Mouse (Mus musculus) embryonic facial prominence, embryonic 14.5 days (tissue): ENCODE data around the gene Plekhm1. TPM values are rescaled to one million over a fixed set of nuclear protein-coding genes. Genes with fewer than 3 reads are reported as not detected.
"Not testable (repeated sequence)": the region's sequence is repeated elsewhere in the genome, so short reads cannot be mapped to it uniquely, and the experiment has no call there.

Experiments used
- ATAC-seq: fragments of 200-750 bp; cut with Nextera tagmentation; 2 replicates; pipeline ENCODE4 v1.8.0; 2017; ENCODE audit warnings: low read depth, moderate number of reproducible peaks, moderate TSS enrichment
- DNase-seq: peaks from one replicate; pipeline ENCODE4 v3.0.0-alpha.2; 2015; ENCODE audit warnings: low spot score
- H3K27ac ChIP-seq: fragments of 300-500 bp; sonication (generic); replicated peaks from 2 replicates; pipeline ENCODE4 v1.5.1; 2014; ENCODE audit warnings: low read depth, mild to moderate bottlenecking, low read length, moderate library complexity
- H3K27me3 ChIP-seq: fragments of 300-500 bp; sonication (generic); replicated peaks from 2 replicates; pipeline ENCODE4 v1.6.1; 2014; ENCODE audit warnings: low read length; ENCODE audit not compliant: control insufficient read depth, insufficient read depth
- H3K36me3 ChIP-seq: fragments of 300-500 bp; sonication (generic); 2 replicates; pipeline ENCODE4 v1.6.1; 2014; ENCODE audit warnings: low read length, mixed read lengths; ENCODE audit not compliant: control insufficient read depth, insufficient read depth
- H3K4me1 ChIP-seq: fragments of 300-500 bp; sonication (generic); 2 replicates; pipeline ENCODE4 v1.6.1; 2014; ENCODE audit warnings: antibody characterized with exemption, low read length; ENCODE audit not compliant: control insufficient read depth, insufficient read depth
- H3K4me2 ChIP-seq: fragments of 300-500 bp; sonication (generic); 2 replicates; pipeline ENCODE4 v1.6.1; 2014; ENCODE audit warnings: low read depth, mild to moderate bottlenecking, low read length, moderate library complexity, mixed read lengths
- H3K4me3 ChIP-seq: fragments of 300-500 bp; sonication (generic); 2 replicates; pipeline ENCODE4 v1.5.1; 2014; ENCODE audit warnings: low read depth, mild to moderate bottlenecking, low read length
- H3K9ac ChIP-seq: fragments of 300-500 bp; sonication (generic); 2 replicates; pipeline ENCODE4 v1.6.1; 2014; ENCODE audit warnings: low read depth, mild to moderate bottlenecking, low read length, moderate library complexity, mixed read lengths
- H3K9me3 ChIP-seq: fragments of 300-500 bp; sonication (generic); 2 replicates; pipeline ENCODE4 v1.6.1; 2016; ENCODE audit warnings: low read length; ENCODE audit not compliant: control insufficient read depth
- WGBS: fragments of 180-500 bp; shearing (Covaris S2); extraction: QIAGEN DNeasy Blood & Tissue Kit; methylation state at CpG from one replicate; pipeline ENCODE4 v1.1.7; 2014; 5-methylcytosine and 5-hydroxymethylcytosine counted together
- polyA plus RNA-seq: library from polyadenylated mRNA; unstranded; fragments of >200 nt; fragmentation: Nextera tagmentation; extraction: Ambion mirVana; gene quantifications from 2 replicates; pipeline ENCODE4 v1.2.1, GENCODE M21; 2014

The Plekhm1 gene
- polyA plus RNA-seq, 1 experiment from 2014 or later: 8.1 TPM

DNA sequence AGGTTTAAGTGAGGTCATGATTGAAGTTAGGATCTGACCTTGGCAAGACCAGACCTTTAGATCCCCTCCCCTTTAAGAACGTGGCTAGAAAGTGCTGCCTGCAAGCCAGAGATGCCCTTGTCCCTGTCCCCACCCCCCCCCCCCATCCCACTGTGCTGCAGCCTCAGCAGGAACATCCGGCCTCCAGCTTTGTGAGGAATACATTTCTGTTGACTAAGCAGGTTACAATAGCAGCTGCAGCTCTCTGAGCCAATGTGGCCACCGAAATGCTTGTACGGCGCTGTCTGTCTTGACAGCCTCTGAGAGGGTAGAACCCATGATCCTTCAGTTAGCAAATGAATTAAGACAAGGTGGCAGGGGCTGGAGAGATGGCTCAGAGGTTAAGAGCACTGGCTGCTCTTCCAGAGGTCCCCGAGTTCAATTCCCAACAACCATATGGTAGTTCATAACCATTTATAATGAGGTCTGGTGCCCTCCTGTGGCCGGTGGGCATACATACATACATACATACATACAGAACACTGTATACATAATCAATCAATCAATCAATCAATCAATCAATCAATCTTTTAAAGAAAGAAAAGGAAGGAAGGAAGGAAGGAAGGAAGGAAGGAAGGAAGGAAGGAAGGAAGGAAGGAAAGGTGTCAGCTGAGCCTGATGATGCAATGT is 81.7 kb downstream of the Plekhm1 start:
- H3K36me3 ChIP-seq: no peaks in the 10 kb centered on the region
- H3K4me3 ChIP-seq: no peak overlapping the region
- H3K27ac ChIP-seq: no peak overlapping the region
- no peak overlapping the region for H3K4me2 ChIP-seq
- H3K9ac ChIP-seq: no peak overlapping the region
- H3K9me3 ChIP-seq: no peaks in the 10 kb centered on the region
- no peak for DNase-seq
- ATAC-seq: no peak
- H3K27me3 ChIP-seq: peaks cover 22% of the 10 kb centered on the region
- 64% methylated on average over 7 of the region's 7 CpGs for WGBS
- peaks cover 9% of the 10 kb centered on the region for H3K4me1 ChIP-seq

DNA sequence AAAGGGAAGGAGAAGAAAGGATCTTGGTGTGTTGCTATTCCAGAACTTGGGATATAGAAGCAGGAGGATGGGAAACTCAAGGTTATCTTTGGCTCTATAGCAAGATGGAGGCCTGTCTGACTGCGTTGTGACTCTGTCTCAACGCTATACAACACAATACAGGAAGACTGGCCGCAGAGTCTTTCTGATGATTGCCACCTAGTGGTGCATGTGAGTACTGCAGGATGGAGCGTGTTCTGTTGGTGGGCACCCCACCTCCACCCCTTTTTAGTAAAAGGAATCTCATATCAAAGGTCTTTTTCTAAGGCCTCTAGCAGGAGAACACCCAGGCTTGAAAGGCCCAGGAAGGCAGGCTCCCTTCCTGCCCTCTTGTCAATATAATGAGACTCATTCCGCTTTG is 85.5 kb downstream of the Plekhm1 start:
- no peak overlapping the region for H3K9ac ChIP-seq
- no peak overlapping the region for H3K4me3 ChIP-seq
- no peak for ATAC-seq
- H3K27me3 ChIP-seq: no peaks in the 10 kb centered on the region
- no peaks in the 10 kb centered on the region for H3K9me3 ChIP-seq
- H3K27ac ChIP-seq: no peak overlapping the region
- H3K4me1 ChIP-seq: peaks cover 4% of the 10 kb centered on the region; the same call in 1 of the 2 replicates
- peak; percentile 72 for DNase-seq
- WGBS: 14% methylated on average over 5 of the region's 5 CpGs
- no peak overlapping the region for H3K4me2 ChIP-seq
- no peaks in the 10 kb centered on the region for H3K36me3 ChIP-seq

DNA sequence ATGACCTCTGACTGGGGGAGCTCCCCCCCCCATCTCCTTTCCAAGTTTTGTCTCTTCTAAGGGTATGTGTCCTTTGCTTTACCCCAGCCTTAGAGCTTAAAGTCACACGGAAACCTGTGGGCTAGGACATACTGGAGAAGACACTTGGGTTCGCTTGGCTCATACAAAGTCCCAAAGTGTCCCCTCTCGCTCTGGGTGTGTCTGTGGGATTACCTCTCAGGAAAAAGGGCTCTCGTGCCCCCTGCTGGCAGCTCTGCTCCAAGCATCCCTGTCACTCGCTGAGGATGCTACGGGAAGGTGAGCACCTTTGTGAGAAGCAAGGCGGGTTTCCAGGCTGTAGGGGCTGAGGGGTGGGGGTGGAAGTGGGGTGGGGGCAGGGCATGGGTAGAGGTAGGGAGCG is 87.3 kb downstream of the Plekhm1 start:
- no peaks in the 10 kb centered on the region for H3K36me3 ChIP-seq
- no peak overlapping the region for H3K4me2 ChIP-seq
- peak; percentile 84 for DNase-seq
- peak; percentile 35; the same call in 1 of the 2 replicates for ATAC-seq
- no peak overlapping the region for H3K4me3 ChIP-seq
- no peaks in the 10 kb centered on the region for H3K27me3 ChIP-seq
- peaks cover 8% of the 10 kb centered on the region for H3K4me1 ChIP-seq
- 16% methylated on average over 8 of the region's 8 CpGs for WGBS
- no peaks in the 10 kb centered on the region for H3K9me3 ChIP-seq
- no peak overlapping the region for H3K27ac ChIP-seq
- no peak overlapping the region for H3K9ac ChIP-seq

DNA sequence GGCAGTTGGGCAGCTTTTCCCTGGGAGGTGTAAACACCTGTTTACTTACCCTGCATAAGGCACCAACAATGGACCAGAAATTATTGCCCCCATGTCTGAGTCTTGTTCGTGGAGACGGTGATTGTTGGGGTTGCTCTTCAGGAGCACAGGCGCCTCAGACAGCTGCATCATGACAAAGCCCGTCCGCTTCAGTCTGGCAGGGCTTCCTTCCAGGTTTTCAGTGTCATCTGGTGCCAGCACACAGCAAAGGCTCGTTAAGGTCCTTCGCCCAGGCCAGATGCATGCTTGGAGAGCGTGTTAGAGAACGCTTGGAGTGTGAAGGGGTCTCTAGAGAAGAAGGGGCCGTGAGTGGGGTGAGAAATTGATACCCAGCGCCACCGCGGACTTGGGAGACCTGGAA is 87.8 kb downstream of the Plekhm1 start:
- ATAC-seq (no peak), DNase-seq (no peak)

DNA sequence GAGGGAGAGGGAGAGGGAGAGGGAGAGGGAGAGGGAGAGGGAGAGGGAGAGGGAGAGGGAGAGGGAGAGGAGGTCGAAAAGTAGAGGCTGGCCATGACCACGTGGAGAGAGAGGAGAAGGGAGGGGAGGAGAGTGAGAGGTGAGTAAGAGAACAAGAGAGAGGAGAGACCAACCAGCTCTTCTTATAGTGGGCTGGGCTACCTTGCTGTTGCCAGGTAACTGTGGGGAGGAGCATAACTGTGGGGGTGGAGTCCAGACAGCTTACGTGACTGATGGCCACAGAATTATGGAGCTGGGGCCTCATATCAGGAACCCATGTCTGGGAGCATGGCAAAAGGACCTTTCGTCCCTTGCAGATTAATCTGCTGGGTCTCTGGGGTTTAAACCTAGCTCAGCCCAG is 89.7 kb downstream of the Plekhm1 start:
- H3K27ac ChIP-seq, ATAC-seq, H3K27me3 ChIP-seq, H3K4me3 ChIP-seq, H3K4me2 ChIP-seq, H3K9ac ChIP-seq, DNase-seq, H3K4me1 ChIP-seq, H3K36me3 ChIP-seq, H3K9me3 ChIP-seq: not testable (repeated sequence)
- 29% methylated on average over 4 of the region's 4 CpGs for WGBS

More for the DNA sequence above, 87.8 kb downstream of the Plekhm1 start:
- Histone ChIP-seq H3K9me3 (no peaks in the 10 kb centered on the region), H3K4me2 (no peak overlapping the region), H3K36me3 (no peaks in the 10 kb centered on the region), H3K27me3 (no peaks in the 10 kb centered on the region), H3K4me3 (no peak overlapping the region), H3K9ac (no peak overlapping the region), H3K4me1 (peaks cover 8% of the 10 kb centered on the region), H3K27ac (no peak overlapping the region)
- WGBS: 56% methylated on average over 13 of the region's 13 CpGs

DNA sequence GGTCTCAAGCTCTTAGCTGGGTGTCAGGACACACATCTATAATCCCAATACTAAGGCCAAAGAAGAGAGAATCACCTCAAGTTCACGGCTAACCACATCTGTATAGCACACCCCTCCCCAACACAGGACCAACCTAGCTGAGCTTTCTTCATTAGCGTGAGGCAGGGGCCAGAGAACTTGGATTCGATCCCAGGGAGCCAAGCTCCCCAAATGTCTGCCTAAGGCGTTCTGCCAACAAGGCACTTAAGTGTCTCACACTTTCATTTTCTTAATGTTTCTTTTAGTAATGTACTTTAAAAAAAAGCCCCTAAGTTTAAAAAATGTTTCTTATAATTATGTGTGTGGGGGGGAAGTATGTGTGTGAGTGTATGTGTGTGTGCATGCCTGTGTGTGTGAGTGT is 91.8 kb downstream of the Plekhm1 start:
- Histone ChIP-seq H3K36me3 (no peaks in the 10 kb centered on the region), H3K4me3 (no peak overlapping the region), H3K9ac (no peak overlapping the region), H3K4me2 (no peak overlapping the region), H3K27me3 (no peaks in the 10 kb centered on the region), H3K9me3 (no peaks in the 10 kb centered on the region), H3K4me1 (peaks cover 8% of the 10 kb centered on the region), H3K27ac (no peak overlapping the region)
- 36% methylated on average over 4 of the region's 4 CpGs for WGBS
- ATAC-seq (no peak), DNase-seq (peak; percentile 74)

DNA sequence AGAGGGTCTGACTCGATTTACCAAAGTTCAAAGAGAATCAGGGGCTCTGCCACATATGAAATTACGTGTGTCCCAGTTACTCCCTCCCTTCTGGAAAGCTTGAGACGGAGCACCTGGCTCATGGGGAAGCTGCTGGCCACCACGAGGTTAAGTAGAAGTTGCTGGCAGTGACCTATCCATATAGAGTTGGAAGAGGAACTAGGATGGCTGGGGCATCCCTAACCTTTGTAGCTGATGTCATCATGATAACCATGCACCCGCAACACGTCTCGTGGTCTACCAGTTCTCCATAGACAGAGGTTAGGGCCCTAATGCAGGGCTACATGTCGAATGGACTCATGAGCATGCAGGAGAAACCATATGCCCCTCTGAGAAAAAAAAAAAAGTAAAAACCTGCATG is 92.3 kb downstream of the Plekhm1 start:
- Histone ChIP-seq H3K4me1 (peaks cover 8% of the 10 kb centered on the region), H3K9ac (no peak overlapping the region), H3K4me3 (no peak overlapping the region), H3K9me3 (no peaks in the 10 kb centered on the region), H3K4me2 (no peak overlapping the region), H3K27me3 (no peaks in the 10 kb centered on the region), H3K36me3 (no peaks in the 10 kb centered on the region), H3K27ac (no peak overlapping the region)
- WGBS: 82% methylated on average over 8 of the region's 8 CpGs
- DNase-seq: no peak
- no peak for ATAC-seq

DNA sequence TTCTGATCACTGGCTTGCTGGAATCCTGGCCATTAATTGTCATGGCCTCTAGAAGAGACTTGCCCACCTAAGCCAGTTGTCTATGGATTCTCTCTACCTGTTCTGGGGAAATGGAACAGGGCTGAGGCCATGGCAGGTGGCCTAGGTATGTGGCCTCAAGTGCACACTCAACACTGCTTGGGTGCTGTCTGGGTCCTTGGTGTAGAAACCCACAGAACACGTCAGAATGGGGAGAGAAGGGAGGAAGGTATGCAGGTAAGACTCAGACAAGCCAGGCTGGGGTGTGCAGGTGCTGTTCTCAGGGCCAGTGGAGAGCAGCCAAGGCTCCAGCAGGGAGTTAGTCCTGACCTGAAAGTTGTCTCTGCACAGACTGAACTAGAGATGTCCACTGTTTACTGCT is 94.4 kb downstream of the Plekhm1 start:
- Histone ChIP-seq H3K9ac (no peak overlapping the region), H3K4me3 (no peak overlapping the region), H3K27me3 (no peaks in the 10 kb centered on the region), H3K4me2 (no peak overlapping the region), H3K9me3 (no peaks in the 10 kb centered on the region), H3K27ac (no peak overlapping the region), H3K36me3 (no peaks in the 10 kb centered on the region), H3K4me1 (peaks cover 6% of the 10 kb centered on the region)
- DNase-seq (no peak), ATAC-seq (no peak)
- 75% methylated on average over 1 of the region's 1 CpGs for WGBS

DNA sequence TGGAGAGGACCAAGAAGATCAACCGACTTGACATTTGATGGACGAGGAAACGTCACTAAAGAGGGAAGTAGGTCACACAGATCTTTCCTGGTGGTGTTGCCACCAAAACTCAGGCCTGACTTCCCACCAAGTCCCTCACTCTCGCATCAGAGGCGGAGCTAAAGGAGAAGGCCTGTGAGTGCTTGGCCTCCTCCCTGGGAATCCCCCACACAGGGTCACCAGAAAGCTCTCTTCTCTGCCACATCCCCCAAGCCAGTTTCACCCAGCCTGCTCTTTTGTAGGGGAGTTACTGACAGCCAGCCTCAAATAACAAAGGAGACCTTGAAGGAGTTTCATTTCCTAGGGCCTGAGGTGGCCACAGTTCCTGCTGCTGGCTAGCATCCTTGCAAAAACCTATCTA is 97.1 kb downstream of the Plekhm1 start:
- Histone ChIP-seq H3K4me1 (peaks cover 12% of the 10 kb centered on the region), H3K9me3 (no peaks in the 10 kb centered on the region), H3K36me3 (no peaks in the 10 kb centered on the region), H3K27me3 (no peaks in the 10 kb centered on the region), H3K4me2 (no peak overlapping the region), H3K9ac (no peak overlapping the region), H3K27ac (no peak overlapping the region), H3K4me3 (no peak overlapping the region)
- WGBS: 74% methylated on average over 5 of the region's 5 CpGs
- ATAC-seq: no peak
- no peak for DNase-seq
